Mouse (Mus musculus): ENCODE measurements around the gene Fam81b.

The Fam81b gene

DNA sequence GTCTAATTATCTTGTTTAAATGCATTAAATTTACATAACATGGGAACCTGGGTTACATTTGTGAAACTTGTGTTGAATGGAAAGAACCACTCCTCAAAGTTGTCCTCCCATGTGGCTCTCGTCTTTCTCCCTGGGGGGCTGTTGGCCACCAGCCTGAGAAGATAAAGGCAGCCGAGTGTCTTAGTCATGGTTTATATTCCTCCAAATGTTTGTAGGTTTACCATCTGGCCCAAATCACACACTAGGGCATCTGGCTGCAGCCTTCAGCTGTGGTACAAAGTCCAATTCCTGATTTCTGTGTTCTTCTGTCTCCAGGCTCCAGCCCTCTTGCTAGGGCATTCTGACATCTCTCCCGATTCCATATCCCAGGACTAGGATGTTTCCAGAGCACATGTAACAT, 114.6 kb downstream of the Fam81b start:
- no peak for DNase-seq

DNA sequence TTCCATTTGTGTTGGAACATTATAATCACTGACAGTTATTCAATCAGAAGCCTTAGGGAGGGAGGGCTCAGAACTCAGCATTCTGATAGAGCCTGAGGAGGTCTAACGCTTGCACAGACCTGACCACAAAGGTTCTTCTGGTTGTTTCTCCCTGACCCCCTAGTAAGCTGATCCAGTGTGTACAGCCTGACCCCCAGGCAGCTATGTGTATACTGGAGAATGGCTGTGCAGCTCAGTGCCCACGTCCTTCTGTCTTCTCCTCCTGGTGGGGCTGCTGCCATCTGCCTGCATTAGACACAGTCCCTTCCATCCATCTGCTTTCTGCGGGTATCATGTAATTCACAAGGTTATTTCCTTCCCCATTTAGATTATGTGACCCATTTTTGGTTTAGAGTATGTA, 115.7 kb downstream of the Fam81b start:
- peak; percentile 82 for DNase-seq

DNA sequence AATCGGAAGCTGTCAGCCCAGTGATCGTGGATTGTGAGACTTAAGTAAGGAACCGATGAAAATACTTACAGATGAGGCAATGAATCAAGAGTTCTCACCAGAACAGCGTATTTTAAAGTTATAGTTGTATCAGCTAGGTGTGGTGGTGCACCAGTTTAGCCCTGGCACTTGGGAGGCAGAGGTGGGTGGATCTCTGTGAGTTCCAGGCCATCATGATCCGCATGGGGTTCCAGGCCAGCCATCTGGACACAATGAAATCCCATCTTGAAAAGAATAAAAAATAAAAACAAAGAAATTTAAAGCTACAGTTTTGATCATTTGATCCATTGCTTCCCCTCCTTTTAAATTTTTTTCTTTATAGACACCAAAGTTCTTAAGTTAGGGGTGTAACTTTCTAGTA, 117.2 kb downstream of the Fam81b start:
- no peak for DNase-seq

DNA sequence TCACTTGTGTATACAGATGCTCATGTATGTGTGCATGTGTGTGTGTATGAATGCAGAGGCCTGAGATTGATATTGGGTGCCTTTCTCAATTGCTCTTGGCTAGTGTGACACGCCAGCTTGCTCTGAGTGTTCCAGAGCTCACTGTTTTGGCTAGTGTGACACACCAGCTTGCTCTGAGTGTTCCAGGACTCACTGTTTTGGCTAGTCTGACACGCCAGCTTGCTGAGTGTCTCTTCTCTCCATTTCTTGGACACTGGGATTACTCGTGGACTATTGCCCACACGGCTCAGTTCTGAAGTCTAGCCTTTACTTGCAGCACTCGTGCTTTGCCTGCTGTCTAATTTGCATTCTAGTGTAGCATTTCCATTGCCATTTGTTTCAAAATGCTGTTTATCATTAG, 126.2 kb downstream of the Fam81b start:
- DNase-seq: peak; percentile 27

DNA sequence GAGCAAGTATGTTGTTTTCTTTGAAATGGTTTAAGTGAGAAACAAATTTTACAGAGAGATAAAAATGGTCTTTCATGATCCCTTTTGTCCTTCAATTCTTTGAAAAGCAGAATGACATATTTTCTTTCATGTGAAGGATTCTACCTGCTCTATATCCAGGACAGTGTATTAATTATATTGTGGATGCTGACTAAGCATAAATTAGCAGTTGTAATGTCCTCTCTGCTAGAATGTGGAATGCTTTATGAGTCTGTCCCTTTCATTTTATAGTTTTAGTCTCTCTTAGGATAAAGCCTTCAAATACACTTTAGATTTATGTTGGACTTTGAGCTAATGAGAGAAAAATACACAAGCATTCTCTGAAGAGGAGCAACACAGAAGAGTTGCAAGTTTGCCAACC, 130.6 kb downstream of the Fam81b start:
- no peak for DNase-seq

DNA sequence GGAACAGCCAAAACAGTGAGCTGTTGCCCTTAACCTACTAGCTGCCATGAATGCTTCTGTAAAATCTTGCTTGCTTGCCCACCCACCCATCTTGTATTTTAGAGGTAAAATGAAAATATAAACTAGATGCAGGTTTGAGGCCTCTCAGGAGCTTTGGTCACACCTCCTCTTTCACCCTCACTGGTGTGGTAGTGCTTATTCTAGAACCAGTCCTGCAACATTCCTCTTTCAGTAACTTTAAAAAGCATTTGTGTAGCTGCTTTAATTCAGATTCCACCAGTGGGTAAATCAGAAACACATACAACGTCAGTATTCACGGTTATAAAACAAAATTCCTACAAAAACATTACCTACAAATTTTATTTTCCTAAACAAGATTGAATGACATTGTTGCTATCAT, 144.3 kb downstream of the Fam81b start:
- DNase-seq: no peak

DNA sequence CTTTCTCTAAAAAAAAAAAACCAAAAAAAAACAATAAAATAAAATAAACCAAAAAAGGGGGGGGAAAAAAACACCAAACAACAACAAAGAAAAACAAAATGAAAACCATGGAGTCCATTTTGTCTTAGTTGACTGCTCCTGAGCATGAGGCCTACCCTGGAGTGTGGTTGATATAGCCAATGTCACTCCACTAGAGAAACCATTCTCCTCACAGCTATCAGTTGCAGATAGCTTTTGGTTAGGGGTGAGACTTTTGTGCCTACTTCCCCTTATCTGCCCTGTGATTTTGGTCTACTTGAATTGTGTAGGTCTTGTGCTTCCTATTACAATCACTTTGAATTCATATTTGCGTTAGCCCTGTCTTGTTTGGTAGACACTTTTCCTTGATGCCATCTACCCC, 147.4 kb downstream of the Fam81b start:
- no peak for DNase-seq

DNA sequence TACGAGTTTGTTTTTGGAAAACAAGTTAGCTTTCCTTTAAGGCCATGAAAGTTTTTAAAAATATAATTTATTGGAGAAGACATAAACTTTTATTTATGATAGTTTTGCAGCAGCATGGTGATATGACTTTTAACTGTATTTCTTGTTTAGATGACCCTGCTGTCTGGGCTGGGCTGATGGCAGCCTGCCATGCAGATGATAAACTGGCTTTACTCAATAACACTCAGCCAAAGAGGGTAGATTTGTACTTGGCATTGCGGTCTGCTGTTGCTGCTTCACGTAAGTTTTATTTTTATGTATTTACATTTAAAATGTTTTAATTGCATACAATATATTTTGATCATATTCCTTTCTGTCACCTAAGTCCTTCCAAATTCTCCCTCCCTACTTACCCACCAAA, 147.8 kb downstream of the Fam81b start:
- no peak for DNase-seq

All from layer of hippocampus, adult 9-11 months (tissue).